Mouse (Mus musculus) MEL-GATA-1-ER (cell line): ENCODE data around the gene Tlcd1.
"Not testable (repeated sequence)": the region's sequence is repeated elsewhere in the genome, so short reads cannot be mapped to it uniquely, and the experiment has no call there.

Experiments used
- DNase-seq: peaks from one replicate; pipeline ENCODE4 v3.0.0-alpha.2; 2012; ENCODE audit warnings: low read depth; ENCODE audit errors: extremely low read depth

Gene Tlcd1

DNA sequence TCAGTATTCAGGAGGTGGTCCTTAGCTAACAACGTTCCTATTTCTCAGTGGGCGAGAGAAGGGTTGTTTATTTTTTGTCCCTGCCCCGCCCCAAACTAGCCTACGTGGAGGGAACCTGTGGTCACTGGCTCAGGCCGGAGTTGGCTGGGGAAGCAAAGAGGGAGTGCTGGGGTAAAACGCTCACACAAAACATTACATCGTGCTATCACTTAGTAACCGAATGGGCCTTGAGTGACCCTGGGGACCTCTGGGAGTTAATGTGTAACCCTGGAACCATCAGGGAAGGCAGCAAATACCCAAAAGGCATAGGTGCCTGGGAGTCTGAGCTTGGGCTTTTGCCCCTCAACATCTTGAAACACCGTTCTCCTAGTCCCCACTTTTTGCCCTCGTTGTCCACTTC lies 926 bp downstream of the Tlcd1 start:
- no peak for DNase-seq

DNA sequence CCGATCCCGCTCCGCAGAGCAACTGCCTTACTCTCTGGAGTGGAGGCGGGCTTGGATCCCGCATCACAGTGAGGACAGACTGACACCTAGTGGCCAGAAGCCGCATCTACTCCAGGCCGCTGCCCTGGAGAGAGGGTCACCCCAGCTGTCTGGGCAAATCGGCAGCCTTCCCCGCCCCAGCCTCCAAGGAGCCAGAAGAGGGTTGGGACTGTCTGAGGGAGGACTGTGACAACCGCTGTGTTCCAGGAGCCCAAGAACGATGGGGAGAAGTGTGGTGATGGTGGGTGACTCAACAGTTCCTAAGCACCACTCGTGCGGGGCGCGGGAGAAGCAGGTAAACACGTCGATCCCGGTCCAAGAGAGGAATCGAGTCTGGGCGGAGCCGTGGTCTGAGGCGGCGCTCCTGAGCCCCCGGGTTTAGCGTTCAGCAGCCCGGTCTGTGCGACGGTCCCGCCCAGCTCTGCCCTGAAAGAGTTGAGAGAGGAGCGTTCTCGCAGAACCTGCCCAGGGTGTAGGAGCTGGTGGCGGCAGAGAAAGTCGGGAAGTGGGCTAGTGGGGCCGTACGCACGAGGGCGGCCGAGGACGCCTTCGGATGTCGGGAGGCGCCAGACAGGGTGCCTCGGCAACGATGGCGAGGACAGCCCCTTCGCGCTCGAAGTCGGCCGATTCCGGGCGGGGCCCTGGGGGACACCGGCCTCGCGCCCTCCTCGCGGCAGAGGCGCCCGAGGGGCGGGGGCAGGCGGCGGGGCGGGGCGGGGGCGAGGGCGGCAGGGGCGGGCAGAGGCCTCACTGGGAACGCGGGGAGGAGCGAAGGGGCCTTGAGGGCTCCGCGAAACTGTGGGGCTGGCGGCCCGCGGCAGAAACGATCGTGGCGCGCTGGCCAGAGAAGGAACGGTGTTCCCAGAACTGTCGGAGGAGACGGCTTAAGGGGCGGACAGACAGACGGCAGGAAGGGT lies 1.7 kb downstream of the Tlcd1 start:
- peak; percentile 81 for DNase-seq

DNA sequence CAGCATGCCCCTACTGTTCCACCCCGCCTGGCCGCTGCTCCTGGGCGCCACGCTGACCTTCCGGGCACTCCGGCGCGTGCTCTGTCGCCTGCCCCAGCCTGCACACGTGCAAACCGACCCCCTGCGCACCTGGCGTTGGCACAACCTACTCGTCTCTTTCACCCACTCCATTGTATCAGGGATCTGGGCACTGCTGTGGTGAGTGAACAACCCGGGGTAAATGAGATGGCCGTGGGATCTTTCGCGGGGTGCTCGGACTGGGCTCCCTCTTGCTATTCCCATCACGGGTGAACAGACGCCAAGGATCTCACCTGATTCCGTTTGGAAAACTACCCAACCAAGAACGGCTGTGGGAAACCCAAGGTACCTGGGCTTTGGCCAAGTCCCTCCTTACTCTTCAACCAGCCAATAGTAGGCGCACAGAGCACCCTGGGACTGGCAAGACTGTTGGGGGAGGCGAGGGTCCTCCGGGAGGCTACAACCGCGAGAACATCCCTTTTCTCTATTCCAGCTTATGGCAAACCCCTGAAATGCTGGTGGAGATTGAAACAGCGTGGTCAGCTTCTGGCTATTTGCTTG lies 2.4 kb downstream of the Tlcd1 start:
- DNase-seq, result peak; percentile 76

DNA sequence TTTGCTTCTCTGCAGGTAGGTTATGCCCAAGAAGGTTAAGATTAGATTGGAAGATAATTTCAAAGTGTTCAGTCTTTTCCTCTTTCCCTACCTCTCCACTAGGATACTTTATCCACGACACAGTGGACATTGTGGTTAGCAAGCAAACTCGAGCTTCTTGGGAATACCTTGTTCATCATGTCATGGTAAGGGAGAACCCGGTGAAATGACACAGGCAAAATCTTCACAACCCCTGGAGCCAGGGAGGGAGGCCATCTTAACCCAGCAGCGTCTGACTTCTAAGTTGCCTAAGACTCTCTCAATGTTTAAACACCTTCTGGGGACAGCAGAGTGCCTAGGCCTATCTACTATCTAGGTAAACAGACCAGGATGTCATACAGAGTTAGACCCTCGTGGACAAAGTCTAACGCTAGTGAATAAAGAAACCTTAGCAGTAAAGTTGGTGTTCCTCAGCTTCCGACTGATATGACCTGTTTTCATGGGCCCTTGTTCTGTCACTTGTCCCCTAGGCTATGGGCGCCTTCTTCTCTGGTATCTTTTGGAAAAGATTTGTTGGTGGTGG lies 3.0 kb downstream of the Tlcd1 start:
- DNase-seq, result no peak

DNA sequence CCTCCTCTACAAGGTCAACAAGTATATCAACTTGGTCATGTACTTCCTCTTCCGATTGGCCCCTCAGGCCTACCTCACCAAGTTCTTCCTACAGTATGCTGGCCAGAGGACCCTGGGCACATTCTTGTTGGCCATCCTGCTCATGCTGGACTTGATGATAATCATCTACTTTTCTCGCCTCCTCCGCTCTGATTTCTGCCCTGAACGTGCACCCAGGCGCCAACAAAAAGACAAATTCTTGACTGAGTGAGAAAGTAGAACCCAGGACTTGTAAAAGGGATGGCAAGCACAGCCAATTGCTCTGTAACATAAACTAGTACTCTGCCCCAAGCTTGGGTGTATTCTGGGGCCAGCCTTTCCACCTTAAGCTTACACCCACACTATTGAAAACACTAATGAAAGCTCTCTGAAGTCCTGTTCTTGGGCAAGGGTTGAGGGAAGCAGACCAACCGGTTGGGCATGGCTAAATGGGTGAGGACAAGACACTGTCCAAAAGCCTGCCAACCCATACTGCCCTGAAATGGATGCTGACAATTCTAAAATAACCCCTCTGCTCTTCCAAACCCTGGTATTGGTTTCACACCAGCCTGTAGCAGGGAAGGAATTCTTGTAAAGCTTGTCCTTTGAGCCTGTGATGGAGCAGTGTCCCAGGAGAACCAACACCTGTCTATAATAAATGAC lies 3.7 kb downstream of the Tlcd1 start:
- DNase-seq, result no peak

DNA sequence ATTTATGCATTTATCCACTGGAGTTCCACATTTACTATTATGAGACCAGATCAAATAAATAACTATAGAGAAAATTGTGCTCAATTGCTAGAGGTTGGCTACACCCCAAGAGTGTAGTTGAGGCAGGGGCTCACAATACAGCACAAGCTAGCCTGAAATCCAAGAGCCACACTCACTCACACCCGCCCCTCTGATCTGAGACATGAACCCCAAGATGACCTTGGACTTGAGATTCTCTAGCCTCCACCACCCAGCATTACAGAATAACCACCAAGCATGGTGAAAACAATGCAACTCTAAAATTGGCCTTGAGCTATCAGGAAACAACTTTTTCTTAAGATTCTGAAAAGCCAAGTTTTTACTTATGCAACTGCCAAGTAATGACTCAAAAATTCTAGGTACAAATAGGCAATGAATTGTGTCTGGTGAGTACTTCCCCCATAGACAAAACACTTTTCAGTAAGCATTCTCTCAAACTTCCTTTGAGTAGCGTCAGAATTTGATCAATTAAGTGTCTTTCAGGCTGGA lies 5.4 kb downstream of the Tlcd1 start:
- DNase-seq, result no peak

DNA sequence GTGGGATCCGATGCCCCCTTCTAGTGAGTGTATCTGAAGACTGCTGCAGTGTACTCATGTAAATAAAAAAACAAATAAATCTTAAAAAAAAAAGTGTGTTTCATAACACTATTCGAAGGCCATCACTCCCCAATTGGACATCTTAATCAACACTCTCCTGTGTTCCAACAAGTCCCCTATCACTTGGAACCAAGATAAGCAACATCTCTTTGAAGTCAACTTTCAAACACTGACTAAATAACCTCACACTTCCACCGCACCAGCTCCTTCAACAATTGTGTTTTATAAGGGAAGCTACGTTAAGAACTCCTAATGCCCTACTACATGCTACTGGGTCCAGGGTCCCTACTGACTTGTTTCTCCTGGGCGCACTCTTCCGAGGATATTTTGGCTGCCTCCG lies 5.9 kb downstream of the Tlcd1 start:
- DNase-seq, result no peak

DNA sequence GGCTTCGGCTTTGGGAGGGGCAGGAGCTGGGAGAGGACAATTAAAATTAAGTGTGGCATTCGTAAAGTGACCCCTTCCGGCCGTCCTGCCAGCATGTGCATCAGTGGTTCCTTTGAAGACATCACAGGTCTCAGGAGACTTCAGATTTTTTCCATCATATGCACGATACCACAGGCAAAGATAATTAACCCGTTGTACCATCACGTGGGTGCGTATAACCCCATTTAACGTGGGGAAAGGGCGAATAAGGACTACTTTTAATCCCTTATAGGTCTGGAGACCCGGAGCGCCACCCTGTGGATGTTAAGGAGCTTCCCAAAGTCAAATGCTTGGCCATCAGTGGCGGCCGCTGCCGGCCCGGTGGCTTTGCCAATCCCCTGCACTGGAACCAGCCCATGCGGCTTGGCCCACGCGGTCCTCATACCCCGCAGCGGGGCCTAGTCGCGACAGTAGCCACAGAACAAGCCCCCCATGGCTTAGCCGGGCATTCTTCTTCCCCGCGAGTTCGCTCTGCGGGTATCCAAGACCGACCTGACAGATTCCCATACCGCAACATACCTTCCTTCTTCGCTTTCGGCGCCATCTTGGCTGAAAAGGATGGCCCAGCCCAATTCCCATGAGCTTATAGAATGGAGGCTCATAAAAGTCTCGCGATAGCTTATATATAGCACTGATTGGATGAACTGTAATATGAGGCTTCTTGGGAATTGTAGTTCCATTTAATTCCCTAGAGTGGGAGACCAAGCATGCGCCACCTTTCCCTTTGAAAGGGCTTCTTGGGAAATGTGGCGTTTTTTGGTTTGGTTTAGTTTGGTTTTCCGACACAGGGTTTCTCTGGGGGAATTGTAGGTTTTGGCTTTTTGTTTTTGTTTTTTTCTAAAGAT lies 6.7 kb downstream of the Tlcd1 start, which contains the start of gene Rpl23a:
TSS of gene Rpl23a (minus strand) at position 624 of the 884 bp plus-strand sequence.
- DNase-seq, result peak; percentile 96

DNA sequence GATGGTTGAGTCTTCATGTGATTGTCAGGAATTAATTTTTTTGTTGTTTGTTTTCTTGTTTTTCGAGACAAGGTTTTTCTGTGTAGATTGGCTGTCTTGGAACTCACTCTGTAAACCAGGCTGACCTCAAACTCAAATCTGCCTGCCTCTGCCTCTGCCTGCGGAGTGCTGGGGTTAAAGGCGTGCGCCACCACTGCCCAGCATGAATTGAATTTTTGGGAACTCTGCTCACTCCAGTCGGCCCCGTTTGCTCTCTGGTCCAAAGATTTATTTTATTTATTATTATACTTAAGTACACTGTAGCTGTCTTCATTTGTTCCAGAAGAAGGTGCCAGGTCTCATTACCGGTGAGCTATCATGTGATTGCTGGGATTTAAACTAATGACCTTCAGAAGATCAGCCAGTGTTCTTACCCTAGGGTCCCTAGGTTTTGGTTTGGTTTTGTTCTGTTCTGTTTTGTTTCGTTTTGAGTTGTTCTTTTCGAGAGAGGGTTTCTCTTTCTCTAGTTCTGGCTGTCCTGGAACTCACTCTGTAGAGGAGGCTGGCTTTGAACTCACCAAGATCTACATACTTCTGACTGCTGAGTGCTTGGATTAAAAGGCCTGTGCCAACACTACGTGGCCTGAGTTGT lies 7.5 kb downstream of the Tlcd1 start:
- no peak for DNase-seq

DNA sequence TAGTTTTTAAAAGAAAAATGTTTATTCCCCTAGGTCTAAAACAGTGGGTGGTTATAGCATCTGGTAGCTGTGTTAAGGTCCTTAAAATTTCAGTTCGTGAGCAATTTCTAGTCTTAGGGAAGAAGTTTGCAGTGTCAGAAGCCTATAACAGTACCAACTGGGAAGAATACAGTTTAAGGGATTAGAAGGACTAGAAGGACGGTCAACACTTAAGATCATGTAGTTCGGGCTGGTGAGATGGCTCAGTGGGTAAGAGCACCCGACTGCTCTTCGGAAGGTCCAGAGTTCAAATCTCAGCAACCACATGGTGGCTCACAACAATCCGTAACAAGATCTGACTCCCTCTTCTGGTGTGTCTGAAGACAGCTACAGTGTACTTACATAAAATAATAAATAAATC lies 8.2 kb downstream of the Tlcd1 start:
- not testable (repeated sequence) for DNase-seq

DNA sequence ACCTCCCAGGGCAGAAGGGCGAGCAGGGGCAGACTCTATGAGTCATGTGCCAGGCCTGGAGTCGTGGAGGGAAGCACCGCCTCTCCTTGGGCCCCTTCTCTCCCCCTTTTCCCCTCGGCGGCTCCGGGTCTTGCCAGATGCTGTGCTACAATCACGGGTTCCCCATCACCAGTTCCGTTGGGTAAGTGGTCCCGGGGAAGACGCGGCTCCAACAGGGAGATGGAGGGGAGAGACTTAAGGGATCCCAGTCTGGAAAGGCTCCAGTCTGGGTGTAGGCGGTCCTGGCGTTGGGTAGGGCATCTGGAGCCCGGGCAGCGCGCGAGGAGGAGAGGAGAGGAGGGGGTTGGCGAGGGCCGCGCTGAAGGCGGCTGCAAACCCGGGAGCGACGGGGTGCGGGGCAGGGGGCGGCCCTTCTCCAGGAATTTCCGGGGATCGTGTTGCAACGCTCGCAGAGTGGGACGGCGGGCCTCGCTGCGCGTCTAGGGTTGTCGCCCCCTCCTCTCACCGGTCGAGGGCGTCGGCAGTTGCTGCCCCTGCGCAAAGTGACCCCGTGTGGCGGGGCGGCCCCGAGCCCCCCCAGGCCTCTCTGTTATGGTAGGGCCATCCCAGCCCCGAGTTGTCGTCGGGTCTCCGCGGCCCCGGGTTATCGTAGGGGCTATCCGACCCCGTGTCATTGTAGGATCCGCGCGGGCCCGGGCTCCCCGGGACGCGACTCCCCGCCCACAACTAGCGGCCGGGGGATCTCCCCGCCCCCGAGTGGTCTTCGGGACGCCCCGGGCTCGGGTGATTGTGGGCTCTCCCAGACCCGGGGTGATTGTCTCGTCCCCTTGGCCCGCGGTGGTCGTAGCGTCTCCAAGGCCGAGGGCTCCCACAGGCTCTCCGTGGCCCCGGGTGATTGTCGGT lies 12.1 kb downstream of the Tlcd1 start, which contains the start of gene Rab34:
TSS of gene Rab34 (plus strand) at position 100 of the 903 bp plus-strand sequence.
- no peak for DNase-seq

DNA sequence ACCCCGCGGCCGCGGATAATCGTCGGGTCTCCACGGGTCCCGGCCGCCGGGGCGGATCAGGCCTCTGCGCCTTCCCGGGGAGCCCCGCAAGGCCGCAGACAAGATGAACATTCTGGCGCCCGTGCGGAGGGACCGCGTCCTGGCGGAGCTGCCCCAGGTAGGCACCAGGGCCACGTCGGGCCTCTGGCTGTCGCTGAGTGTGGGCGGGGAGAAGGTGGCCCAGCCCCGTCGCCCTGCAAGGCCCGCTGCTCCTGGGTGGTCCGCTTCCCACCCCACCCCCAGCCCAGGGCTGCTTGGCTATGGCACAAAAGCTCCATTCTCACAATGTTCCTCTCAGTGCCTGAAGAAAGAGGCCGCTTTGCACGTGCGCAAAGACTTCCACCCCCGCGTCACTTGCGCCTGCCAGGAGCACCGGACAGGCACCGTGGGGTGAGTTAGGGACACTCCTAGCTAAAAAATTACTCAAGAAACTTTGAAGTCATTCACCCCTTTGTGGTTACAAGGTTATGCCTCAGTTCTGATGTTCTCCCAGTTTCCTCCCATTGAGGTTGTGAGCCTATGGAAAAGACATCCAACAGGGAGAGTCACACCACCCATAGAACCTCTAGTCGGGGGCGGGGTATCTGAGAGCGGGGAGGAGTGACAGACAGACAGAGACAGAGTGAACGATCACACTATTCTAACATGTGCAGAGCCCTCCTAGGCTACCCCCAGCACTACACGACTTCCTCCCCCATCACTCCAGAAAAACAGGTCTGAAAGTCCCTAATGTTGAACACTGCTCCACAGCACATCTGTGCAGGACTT lies 12.9 kb downstream of the Tlcd1 start:
- no peak for DNase-seq

DNA sequence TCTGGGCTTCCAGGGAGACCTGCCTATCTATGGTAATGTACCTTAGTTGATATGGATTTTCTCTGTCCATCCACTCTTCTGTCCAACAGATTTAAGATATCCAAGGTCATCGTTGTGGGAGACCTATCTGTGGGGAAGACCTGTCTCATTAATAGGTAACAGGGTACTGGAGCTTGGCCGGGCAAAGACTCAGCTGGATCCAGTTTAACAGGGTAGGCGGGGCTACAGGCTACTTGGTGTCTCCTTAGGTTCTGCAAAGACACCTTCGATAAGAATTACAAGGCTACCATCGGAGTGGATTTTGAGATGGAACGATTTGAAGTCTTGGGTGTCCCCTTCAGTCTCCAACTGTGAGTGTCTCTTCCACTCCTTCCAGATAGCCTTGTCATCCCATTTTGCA lies 13.5 kb downstream of the Tlcd1 start:
- DNase-seq, result no peak

DNA sequence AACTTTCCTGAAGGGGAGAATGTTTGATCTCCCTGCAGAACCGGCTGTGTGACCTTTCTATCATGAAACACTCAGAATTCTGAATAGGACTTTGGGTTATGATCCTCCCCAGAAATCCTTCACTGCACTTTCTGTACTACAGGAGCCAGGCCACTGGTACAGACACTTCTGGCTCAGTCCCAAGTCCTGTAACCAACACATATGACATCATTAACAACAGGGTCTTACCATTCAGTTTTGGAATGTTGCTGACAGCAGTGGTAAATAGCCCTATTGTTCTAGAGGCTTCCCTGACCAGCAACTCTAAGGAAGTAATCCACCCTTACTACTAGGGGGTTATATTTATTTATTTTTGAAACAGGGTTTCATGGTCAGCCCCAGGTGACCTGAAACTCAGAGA lies 16.6 kb downstream of the Tlcd1 start, which contains the start of gene Proca1:
TSS of gene Proca1 (plus strand) at position 280 of the 400 bp plus-strand sequence.
- no peak for DNase-seq

DNA sequence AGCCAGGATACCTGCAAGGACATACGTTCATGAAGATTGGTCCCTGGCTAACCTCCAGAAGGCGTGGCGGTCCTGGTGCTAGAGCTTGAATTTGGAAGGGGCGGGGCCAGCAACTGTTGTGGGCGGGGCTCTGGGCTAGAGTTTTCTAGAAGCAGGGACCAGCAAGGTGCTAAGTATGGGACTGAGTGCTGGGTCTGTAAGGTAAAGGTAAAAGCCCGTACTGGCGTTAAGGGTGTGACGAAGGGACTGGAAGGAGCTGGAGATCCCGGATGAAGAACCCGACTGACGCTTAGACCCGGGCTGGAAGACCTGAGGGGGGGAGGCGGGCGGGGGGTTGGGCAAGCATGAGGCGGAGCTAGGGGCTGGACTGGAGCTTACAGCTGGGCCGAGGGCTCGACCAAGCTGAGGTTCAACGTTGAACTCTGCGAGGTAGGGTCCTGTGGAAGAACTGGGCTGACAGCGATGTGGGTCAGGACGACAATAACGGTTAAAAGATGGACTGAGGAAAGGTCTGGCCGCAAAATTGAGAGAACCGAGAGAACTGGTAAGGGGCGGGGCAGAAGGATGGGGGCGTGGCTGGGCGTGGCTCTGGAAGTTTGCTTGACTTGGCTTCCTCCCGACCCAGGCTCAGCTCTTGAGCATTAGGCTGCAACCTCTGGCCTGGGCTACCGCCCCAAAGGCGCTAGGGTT lies 18.0 kb downstream of the Tlcd1 start:
- DNase-seq, result peak; percentile 59

DNA sequence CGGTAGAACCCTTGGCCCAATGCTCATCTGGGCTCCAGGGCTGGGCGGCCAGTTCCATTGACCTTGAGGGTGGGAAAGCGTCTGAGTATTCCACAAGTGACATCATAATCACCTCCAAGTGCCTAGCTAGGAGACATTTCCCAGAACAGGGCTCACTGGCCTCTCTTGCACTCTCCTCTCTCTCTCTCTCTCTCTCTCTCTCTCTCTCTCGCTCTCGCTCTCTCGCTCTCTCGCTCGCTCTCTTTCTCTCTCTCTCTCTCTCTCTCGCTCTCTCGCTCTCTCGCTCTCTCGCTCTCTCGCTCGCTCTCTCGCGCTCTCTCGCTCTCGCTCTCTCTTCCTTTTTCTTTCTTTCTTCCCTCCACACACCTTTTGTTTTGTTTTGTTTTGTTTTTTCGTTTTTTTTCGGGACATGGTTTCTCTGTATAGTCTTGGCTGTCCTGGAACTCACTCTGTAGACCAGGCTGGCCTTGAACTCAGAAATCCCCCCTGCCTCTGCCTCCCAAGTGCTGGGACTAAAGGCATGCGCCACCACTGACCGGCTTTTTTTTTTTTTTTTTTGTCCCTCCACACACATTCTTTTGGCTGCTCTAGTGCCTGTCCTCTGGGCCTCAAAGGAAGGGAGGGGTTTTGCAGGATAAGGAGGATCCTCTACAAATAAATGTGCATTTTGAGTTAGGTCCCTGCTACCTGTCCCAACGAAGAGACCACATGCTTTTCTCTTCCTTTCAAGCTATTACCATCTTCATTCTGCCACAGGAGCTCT lies 18.8 kb downstream of the Tlcd1 start:
- DNase-seq, result no peak

DNA sequence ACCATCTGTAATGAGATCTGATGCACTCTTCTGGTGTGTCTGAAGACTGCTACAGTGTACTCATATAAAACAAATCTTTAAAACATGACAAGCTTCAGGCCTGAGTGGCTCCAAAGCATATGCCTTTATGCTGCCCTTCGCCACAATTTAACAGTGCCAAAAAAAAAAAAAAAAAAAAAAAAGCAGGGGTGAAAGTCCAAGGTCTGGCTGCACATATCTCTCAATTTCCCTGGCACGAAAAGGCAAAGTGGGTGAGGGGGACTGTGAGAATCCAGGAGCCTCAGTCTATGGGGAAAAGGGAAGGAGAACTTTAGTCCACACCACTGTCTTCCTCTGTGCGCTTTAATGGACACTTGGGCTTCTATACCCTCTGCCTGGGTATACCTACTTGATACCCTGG lies 25.9 kb downstream of the Tlcd1 start:
- DNase-seq, result no peak
